Mouse (Mus musculus) cerebellum, adult 18-20 months (tissue): Measurements from ENCODE around the gene Fam89b.

Source experiments
- DNase-seq, 2 experiments: peaks; one replicate each; pipeline ENCODE4 v3.0.0; 2021

Gene Fam89b

DNA sequence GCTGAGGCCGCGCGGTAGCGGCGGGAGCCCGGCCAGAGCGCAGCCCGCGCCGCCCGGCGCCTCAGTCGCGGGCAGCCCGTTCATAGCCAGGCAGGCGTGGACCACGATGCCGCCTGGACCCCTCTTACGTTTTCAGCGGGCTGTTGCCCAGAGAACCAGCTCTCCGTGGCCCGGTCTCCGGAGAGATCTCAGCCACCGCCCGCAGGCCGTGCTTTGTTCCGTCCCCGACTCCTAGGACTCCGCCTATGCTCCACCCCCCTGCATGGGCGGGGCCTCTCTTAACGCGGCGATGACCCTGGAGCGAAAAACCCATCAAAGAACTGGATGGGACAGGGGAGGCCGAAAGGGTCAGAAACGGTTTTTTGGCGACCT, at the start of gene Fam89b:
Gene Fam89b, minus strand, starts transcription at position 210 of the 372 bp plus-strand sequence.
- DNase-seq: peak; percentile 85 to 90

DNA sequence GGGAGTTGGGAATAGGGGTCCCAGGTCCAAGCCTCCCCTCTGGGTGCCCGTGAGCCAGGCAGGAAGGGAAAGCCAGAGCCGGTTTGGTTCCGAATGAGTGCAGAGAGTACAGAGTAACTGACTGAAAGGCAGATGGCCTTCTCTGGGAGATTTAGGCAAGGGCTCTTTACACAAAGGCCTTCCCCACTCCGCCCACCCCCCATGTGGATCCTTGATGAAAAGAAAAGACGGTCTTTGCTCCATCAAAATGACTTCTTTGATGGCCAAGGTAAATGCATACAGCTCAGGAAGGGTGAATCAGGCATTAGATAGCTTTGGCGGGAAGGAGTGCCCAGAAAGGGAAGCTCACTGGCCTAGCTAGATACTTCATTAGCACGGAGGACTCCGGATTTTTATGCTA, 48.9 kb upstream of the Fam89b start:
- DNase-seq: no peak

DNA sequence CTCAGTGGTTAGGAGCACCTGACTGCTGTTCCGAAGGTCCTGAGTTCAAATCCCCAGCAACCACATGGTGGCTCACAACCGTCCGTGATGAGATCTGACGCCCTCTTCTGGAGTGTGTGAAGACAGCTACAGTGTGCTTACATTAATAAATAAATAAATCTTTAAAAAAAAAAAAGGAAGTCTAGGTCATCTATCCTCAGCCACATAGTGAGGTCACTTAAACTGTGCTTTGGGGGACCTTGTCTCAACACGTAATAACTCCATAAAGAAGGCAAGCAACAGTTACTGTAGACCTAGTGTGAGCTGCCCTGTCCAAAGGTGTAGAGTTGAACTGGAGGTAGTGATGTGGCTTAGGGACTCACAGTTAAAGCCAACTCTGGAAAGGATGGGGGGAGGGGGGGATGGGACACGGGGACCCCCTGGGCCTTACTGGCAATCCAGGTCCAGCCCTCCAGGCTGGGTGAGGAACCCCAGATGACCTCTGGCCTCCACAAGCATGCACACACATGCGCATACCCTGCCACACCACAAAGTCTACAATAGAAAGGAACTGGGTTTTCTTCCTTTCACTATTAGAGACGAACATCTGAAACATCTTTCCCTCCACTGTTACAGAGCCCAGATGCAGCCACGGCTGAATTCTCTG, 48.1 kb upstream of the Fam89b start:
- DNase-seq: no peak

DNA sequence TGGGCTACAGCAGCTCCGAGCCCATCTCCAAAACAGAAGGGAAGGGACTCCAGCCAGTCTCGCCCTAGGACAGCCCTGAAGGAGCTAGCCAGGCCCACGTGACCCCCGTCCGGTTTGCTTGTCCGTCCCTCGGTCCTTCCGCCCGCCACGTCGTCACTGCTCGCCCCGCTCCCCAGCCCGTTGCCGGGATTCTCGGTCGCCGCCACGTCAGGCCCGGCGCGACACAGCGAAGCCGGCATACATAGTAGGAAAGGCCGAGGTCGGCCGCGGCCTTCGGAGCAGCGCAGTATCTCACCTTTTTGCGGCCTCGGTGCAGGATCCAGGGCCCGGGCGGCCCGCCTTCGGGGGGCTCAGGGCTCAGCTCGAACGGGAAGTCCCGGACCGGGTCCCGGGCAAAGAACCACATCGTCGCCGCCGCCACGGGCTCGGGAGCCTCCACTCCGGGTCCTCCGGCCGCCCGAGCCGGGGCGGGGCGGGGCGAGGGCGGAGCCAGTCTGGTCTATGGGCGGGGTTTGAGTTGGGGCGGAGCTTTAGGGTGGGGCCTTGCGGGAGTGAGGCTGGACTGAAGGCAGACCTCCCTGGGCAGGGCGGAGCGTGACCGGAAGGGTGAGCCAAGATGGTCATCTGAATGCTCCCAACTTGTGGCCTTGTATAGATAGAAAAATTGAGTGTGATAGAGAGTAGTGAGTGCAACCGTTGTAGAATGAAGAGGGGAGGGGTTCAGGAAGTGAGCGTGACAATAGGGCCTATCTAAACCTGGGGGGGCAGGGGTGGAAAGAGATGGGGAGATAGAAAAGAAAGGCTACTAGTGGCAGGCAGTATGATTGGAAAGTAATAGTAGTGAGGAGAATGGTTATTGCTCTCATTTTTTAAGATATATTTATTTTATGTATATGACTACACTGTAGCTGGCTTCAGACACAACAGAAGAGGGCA, 41.7 kb upstream of the Fam89b start, which contains the start of gene Scyl1:
Gene Scyl1, minus strand, starts transcription at position 495 of the 936 bp plus-strand sequence.
- peak; percentile 95 to 96 for DNase-seq

DNA sequence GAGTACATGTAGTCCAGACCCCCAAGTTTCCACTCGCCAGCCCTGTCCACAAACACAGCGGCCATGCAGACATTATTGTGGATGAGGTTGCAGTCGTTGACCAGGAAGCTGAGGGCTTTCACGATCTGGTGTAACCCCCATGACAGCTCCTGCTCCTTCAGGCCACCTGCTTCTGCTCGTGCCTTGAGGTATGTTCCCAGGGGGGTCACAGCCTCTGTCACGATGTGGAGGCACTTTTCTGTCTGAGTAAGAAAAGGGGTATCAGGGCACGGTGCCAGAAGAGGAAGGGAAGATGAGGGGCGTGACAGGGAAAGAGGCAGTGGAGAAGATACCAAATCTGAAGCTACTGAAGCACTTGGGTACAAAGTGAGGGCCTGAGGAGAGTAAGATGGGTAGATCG, 40.9 kb upstream of the Fam89b start:
- DNase-seq: no peak

- no peak for DNase-seq
Observed at GRCm38 (mm10) chr19:5767271-5767670, 37.8 kb upstream of the Fam89b start.

- DNase-seq: no peak
Observed at GRCm38 (mm10) chr19:5763163-5763562, 33.7 kb upstream of the Fam89b start.

DNA sequence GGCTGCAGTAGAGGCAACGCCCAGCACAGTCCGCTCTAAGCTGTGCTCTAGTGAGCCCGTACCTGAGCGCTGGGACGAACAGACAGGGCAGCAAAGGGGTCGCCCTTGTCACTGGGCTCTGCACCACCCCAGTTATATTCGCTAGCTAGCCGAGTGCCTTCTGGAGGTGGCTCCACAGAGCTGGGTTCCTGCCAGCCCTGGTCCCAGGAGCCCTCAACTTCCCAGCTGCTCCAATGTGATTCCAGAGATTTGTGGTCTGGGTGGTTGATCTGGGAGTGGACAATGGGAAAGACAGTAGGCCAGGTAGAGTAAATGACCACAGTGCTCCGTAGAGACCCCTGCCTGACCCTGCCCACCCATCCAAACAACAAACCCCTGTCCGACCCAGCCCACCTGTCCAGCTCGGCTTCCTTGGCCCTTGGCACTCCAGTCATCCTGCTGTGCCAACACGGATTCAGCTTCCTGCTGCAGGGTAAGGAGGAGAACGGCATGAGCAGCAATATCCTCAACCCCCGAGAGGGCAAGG, 29.5 kb upstream of the Fam89b start:
- DNase-seq: no peak

DNA sequence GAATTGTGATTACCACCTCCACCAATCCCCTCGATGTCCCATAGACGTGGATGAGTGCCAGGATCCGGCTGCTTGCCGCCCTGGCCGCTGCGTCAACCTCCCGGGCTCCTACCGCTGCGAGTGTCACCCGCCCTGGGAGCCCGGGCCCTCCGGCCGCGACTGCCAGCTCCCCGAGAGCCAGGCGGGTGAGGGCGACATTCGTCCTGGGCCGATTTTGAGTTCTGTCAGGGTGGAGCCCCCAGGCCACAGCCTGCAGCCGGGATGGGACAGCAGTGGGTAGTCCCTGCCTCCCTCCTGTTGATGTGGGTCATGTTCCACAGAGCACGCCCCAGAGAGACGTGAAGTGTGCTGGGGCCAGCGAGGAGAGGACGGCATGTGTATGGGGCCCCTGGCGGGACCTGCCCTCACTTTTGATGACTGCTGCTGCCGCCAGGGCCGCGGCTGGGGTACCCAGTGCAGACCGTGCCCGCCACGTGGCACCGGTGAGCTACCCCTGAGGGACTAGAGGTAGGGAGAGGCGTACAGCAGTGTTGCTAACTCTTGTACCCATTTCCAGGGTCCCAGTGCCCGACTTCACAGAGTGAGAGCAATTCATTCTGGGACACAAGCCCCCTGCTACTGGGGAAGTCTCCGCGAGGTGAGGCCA, 27.7 kb upstream of the Fam89b start:
- peak in 1 of 2 experiments; percentile 40 for DNase-seq

- DNase-seq: peak in 1 of 2 experiments; percentile 42
Observed at GRCm38 (mm10) chr19:5756321-5756985, 27.0 kb upstream of the Fam89b start.

DNA sequence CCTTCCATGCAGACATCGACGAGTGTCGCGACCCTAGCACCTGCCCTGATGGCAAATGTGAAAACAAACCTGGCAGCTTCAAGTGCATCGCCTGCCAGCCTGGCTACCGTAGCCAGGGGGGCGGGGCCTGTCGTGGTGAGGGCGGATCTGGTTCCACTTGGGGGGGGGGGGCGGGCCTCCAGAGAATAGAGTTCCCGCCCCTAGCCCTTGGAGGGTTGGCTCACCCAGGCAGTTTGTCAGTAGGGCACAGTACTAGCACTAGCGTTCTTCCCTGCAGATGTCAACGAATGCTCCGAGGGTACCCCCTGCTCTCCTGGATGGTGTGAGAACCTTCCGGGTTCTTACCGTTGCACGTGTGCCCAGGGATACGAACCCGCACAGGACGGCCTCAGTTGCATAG, 22.3 kb upstream of the Fam89b start:
- no peak for DNase-seq

GRCm38 (mm10) chr19:5750951-5751350, 21.5 kb upstream of the Fam89b start:
- DNase-seq: no peak

DNA sequence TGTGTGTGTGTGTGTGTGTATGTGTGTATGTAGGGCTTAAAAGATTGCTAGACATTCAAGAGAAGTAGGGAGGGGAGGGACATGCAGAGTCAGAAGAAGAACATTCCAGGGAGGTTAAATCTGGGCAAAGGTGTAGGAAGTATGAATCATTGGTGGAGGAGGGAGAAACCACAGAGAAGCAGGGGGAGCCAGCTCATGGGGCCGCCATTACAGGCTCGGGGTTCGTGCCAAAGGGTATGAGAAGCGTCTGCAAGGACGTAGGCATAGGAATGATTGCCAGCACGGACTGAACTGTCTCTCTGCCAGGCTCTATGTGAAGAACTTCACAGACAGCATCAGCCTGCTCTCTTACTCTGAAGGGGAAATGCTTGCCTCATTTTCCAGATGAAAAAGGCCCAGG, 20.0 kb upstream of the Fam89b start:
- no peak for DNase-seq

GRCm38 (mm10) chr19:5746907-5747363, 17.5 kb upstream of the Fam89b start:
- no peak for DNase-seq

DNA sequence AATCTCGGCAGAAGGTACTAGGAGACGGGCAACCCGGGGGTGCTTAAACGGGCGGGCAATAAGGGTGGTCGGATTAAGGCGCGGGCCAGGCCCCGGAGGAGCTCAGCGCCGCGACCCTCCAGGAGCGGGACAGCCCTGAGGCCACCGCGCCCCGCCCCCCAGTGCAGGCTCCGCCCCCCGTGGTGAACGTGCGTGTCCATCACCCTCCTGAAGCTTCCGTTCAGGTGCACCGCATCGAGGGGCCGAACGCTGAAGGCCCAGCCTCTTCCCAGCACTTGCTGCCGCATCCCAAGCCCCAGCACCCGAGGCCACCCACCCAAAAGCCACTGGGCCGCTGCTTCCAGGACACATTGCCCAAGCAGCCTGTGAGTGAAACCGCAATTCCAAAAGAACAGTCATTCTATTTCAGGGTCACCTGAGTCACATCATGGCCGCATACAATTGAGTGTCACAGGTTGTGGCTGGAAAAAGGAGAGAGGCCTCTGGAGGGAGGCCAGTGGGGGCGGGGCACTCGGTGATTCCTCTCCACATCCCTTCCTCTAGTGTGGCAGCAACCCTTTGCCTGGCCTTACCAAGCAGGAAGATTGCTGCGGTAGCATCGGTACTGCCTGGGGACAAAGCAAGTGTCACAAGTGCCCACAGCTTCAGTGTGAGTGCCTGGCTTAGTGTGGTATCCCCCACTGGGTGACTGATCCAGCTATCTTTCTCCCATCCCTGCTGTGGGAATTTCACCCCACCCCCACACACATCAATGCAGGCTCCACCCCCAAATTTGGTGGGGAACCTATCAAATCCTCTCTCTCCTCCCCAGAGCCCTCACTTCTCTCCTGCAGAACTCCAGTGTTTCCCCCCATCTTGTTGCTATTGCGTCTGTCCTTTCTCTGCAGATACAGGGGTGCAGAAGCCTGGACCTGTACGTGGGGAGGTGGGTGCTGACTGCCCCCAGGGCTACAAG, 16.6 kb upstream of the Fam89b start:
- DNase-seq: no peak

GRCm38 (mm10) chr19:5743576-5743975, 14.1 kb upstream of the Fam89b start:
- peak; percentile 62 to 64 for DNase-seq

DNA sequence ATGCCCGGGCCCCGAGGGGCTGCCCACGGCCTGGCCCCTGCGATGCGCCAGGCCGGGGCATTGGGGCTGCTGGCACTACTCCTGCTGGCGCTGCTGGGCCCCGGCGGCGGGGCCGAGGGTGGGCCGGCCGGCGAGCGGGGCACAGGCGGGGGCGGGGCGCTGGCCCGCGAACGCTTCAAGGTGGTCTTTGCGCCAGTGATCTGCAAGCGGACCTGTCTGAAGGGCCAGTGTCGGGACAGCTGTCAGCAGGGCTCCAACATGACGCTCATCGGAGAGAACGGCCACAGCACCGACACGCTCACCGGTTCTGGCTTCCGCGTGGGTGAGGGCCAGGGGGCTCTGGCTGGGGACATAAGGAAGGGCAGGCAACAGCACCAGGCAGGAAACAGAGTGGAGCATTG, 12.8 kb upstream of the Fam89b start:
- DNase-seq: no peak

DNA sequence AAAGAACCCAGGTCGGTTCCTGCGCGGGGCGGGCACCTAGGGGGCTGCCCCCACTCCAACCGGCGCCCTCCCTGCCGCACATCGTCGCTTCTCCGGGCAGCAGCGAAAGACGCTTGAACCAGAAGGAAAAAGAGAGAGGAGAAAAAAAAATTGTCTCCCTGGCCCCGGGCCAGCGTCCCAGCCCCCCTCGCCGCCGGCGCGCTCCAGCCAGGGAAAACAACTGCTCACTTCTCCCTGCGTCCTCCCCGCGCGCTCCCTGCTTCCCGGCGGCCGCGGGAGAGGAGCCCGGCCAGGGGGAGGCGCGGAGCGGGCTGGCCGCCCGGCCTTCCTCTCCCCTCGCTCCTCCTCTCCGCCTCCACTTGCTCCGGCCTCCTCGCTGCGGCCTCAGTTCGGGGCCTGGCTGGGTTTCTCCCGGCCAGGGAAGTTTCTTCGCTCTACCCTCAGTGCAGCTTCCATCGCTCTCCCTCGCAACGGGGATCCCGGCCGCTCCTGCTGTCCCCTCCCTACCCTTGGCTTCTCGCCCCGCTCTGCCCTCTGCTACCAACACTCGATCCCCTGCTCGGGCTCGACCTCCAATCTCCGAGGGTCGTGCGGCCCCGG, 12.3 kb upstream of the Fam89b start:
- DNase-seq: peak; percentile 75 to 85

GRCm38 (mm10) chr19:5740320-5741317, 11.2 kb upstream of the Fam89b start, which contains the start of gene Ltbp3:
Ltbp3 (plus strand) TSS chr19:5740904.
- DNase-seq: peak; percentile 74 to 77

DNA sequence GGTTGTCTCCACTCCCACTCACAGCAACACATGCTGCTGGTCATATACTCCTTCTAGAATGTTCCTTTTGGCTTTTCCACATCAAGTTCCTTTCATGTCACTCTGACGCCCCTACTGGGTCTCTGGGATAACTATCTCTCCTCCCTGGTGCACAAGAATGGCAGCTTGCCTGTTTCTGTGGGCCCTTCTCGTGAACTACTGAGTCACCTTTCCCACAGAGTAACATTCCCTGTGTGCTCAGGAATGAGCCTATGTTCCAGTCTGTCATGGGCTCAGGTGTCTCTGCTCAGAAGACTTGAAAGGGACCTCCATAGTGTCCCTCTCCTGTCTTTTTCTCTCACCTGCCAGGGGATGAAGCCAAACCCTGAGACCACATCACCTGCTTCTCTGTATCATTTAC, 10.0 kb upstream of the Fam89b start:
- DNase-seq: no peak
